Mouse (Mus musculus): Measurements from ENCODE around the gene Gfy. TPM values are rescaled to one million over a fixed set of nuclear protein-coding genes. Genes with fewer than 3 reads are reported as not detected.

Gfy gene
- polyA plus RNA-seq, 1 experiment from 2014 or later = not detected

DNA sequence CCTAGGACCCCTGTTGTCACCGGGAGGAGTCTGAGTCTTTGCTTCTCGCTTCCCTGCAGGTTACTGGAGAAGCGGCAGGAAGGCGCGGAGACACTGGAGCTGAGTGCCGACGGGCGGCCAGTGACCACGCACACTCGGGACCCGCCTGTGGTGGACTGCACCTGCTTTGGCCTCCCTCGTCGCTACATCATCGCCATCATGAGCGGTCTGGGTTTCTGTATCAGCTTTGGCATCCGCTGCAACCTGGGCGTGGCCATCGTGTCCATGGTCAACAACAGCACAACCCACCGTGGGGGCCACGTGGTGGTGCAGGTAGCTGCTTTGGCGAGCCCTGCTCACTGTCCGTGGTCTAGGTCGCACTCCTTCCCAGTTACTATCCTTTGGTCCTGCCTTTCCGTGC lies 10.7 kb downstream of the Gfy start:
- 6% methylated on average over 24 of the region's 24 CpGs for WGBS
- no peak for TF ChIP-seq CTCF (IDR thresholded peaks at IDR 0.05; ENCODE audit: low read depth)
- Histone ChIP-seq H3K4me3 (ENCODE audit: low read depth, low read length) (no peak overlapping the region), H3K4me2 (replicated peaks; ENCODE audit: low read depth) (no peak overlapping the region), H3K4me1 (replicated peaks; ENCODE audit: control insufficient read depth, insufficient read depth, low read length) (no peaks in the 10 kb centered on the region), H3K27me3 (replicated peaks; ENCODE audit: control insufficient read depth, insufficient read depth, low read length) (peaks cover 69% of the 10 kb centered on the region), H3K36me3 (ENCODE audit: control insufficient read depth, insufficient read depth) (no peaks in the 10 kb centered on the region), H3K9ac (ENCODE audit: low read depth, low read length) (no peak overlapping the region), H3K9me3 (ENCODE audit: control insufficient read depth) (peaks cover 9% of the 10 kb centered on the region), H3K27ac (ENCODE audit: low read depth, low read length) (no peak overlapping the region)
- ATAC-seq = no peak

DNA sequence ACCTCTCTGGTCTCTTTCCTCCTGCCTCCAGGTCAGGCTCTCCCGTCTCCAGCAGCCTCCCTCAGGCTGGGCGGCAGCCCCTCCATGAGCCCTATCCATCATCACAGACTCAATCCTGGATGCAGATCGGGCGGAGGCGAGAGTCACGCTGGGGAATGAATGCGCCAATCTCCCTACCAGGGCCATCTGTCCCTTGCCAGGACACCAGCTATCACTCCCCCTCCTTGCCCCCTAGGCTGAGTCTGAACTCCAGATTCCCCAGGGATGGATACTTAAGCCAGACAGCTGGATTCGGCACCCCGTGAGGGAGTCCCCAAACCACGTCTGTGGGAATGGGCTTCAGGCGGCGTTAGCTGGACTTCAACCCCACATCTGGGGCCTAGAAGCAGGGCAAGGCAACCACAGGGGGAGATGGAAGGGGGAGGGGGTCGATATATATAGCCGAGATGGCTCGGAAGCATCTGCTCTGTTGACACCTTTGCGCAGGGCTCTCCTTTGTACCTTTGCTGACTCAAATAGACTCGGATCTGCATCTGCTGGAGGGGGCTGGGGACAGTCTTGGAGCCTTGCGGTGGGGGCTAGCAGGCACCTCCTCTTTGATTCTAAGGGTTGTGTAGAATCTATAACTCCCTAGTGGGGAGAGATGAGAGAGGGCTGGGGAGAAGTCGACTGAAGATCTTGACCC lies 11.5 kb downstream of the Gfy start:
- Histone ChIP-seq H3K9ac (ENCODE audit: low read depth, low read length) (no peak overlapping the region), H3K4me1 (replicated peaks; ENCODE audit: control insufficient read depth, insufficient read depth, low read length) (no peaks in the 10 kb centered on the region), H3K9me3 (ENCODE audit: control insufficient read depth) (peaks cover 9% of the 10 kb centered on the region), H3K36me3 (ENCODE audit: control insufficient read depth, insufficient read depth) (no peaks in the 10 kb centered on the region), H3K27me3 (replicated peaks; ENCODE audit: control insufficient read depth, insufficient read depth, low read length) (peaks cover 73% of the 10 kb centered on the region), H3K27ac (ENCODE audit: low read depth, low read length) (no peak overlapping the region), H3K4me2 (replicated peaks; ENCODE audit: low read depth) (no peak overlapping the region), H3K4me3 (ENCODE audit: low read depth, low read length) (no peak overlapping the region)
- ATAC-seq = no peak
- 5% methylated on average over 19 of the region's 19 CpGs for WGBS
- TF ChIP-seq CTCF (IDR thresholded peaks at IDR 0.05; ENCODE audit: low read depth) = no peak

DNA sequence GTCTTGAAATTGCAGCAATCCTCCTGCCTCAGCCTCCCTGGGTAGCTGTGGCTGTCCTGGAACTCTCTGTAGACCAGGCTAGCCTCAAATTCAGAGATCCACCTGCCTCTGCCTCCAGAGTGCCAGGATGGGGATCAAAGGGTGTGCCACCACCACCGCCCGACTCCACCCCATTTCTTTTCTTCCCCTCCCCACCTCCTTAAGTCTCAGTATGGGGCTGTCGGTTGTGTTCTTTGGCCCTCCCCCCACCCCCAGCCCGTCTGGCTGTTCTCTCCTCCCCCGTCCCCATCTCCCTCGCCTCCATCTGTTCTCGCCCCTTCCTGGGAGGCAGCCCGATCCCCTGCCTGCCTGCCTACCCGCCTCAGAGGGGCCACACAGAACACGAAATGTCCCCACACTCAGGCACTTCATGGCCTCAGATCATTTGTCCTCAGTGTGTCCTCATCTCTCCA lies 12.4 kb downstream of the Gfy start:
- no peak overlapping the region for H3K4me3 ChIP-seq (ENCODE audit: low read depth, low read length)
- peaks cover 2% of the 10 kb centered on the region; the same call in 1 of the 2 replicates for H3K4me1 ChIP-seq (replicated peaks; ENCODE audit: control insufficient read depth, insufficient read depth, low read length)
- H3K9me3 ChIP-seq (ENCODE audit: control insufficient read depth) = peaks cover 9% of the 10 kb centered on the region
- no peak overlapping the region for H3K27ac ChIP-seq (ENCODE audit: low read depth, low read length)
- no peaks in the 10 kb centered on the region for H3K36me3 ChIP-seq (ENCODE audit: control insufficient read depth, insufficient read depth)
- TF ChIP-seq CTCF (IDR thresholded peaks at IDR 0.05; ENCODE audit: low read depth) = no peak
- ATAC-seq = no peak
- WGBS = 27% methylated on average over 10 of the region's 10 CpGs
- no peak overlapping the region for H3K4me2 ChIP-seq (replicated peaks; ENCODE audit: low read depth)
- no peak overlapping the region for H3K9ac ChIP-seq (ENCODE audit: low read depth, low read length)
- peaks cover 74% of the 10 kb centered on the region for H3K27me3 ChIP-seq (replicated peaks; ENCODE audit: control insufficient read depth, insufficient read depth, low read length)

DNA sequence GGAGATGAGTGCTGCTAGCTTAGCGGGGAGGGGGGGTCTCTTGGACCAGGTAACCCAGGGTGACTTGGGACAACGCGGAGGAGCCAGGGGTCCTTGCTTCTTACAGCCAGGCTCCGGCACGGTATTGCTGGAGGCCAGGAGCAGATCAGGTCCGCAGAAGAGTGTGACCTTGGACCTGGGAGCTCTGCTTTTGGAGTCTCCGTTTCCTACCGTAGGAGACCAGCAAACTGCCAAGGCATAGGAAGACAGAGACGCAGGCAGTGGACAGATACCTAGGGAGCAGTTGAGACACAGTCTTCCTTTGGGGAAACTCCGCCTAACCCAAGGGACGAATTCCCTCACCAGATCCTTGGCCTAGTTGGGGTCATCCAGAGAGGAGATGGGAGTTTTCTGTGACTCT lies 13.7 kb downstream of the Gfy start:
- H3K27ac ChIP-seq (ENCODE audit: low read depth, low read length) = no peak overlapping the region
- H3K4me1 ChIP-seq (replicated peaks; ENCODE audit: control insufficient read depth, insufficient read depth, low read length) = peaks cover 5% of the 10 kb centered on the region; the same call in 1 of the 2 replicates
- no peaks in the 10 kb centered on the region for H3K36me3 ChIP-seq (ENCODE audit: control insufficient read depth, insufficient read depth)
- no peak overlapping the region for H3K4me3 ChIP-seq (ENCODE audit: low read depth, low read length)
- H3K9ac ChIP-seq (ENCODE audit: low read depth, low read length) = no peak overlapping the region
- WGBS = 52% methylated on average over 11 of the region's 11 CpGs
- TF ChIP-seq CTCF (IDR thresholded peaks at IDR 0.05; ENCODE audit: low read depth) = no peak
- ATAC-seq = no peak
- peaks cover 9% of the 10 kb centered on the region for H3K9me3 ChIP-seq (ENCODE audit: control insufficient read depth)
- H3K4me2 ChIP-seq (replicated peaks; ENCODE audit: low read depth) = no peak overlapping the region
- H3K27me3 ChIP-seq (replicated peaks; ENCODE audit: control insufficient read depth, insufficient read depth, low read length) = peaks cover 73% of the 10 kb centered on the region

DNA sequence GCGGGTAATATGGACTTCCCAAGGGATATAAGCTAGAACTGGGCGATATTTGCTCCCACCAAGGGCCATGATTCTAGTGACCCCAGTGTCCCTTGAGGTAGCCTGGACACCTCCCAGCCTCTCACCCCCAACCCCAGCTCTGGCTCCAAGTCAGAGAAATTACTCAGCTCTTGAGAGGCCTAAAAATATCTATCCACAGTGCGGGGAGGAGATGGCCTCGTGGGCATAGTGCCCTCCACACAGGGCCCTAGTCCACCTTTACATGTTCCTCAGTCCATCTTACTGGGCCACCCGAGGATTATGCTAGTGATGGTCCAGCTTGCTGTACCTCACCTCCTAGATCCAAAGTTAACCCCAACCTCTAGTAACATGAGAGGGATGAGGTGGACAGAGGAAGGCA lies 14.5 kb downstream of the Gfy start:
- TF ChIP-seq CTCF (IDR thresholded peaks at IDR 0.05; ENCODE audit: low read depth) = no peak
- no peak for ATAC-seq
- H3K4me3 ChIP-seq (ENCODE audit: low read depth, low read length) = no peak overlapping the region
- H3K27me3 ChIP-seq (replicated peaks; ENCODE audit: control insufficient read depth, insufficient read depth, low read length) = peaks cover 71% of the 10 kb centered on the region
- H3K27ac ChIP-seq (ENCODE audit: low read depth, low read length) = no peak overlapping the region
- no peak overlapping the region for H3K4me2 ChIP-seq (replicated peaks; ENCODE audit: low read depth)
- H3K4me1 ChIP-seq (replicated peaks; ENCODE audit: control insufficient read depth, insufficient read depth, low read length) = peaks cover 5% of the 10 kb centered on the region; the same call in 1 of the 2 replicates
- H3K36me3 ChIP-seq (ENCODE audit: control insufficient read depth, insufficient read depth) = peaks cover 7% of the 10 kb centered on the region; the same call in 1 of the 2 replicates
- WGBS = 59% methylated on average over 5 of the region's 5 CpGs
- no peak overlapping the region for H3K9ac ChIP-seq (ENCODE audit: low read depth, low read length)
- peaks cover 4% of the 10 kb centered on the region for H3K9me3 ChIP-seq (ENCODE audit: control insufficient read depth)

DNA sequence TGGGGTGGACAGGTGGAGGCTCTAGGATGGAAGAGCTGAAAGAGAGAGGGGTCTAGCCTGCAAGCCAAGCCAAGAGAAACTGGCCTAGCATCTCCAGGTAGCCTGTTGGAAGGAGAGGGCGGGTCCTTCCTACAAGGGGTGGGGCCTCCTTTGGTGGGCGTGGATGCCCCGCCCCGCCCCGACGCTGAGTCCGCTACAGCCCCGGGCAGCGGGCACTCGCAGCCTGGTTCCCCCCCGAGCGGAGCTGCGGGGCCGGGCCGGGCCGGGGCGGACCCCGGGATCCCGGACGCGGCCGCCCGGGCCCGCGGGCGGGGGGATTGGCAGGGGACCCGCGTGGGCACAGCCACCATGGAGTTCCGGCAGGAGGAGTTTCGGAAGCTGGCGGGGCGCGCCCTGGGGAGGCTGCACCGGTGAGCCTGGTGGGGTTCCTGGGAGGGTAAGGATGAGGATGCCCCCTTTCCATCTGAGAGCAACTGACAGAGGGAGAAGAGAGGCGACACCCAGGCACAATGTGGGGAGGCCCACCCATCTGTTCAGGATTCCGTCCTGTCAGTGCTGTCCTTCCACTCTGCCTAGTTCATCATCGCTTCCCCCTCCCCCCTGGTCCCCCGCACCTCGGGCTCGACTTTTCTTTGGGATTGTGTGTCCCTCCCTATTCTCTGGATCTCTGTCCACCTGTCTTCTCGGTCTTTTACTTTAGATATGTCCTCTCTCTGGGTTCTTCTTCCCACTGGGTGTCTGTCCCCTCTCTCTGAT lies 15.5 kb downstream of the Gfy start, which contains the start of gene Slc17a7:
Gene Slc17a7 (plus strand): TSS at position 215 of the 756 bp plus-strand sequence.
- peak within 1 kb of the TSS; percentile 78 for H3K4me2 ChIP-seq (replicated peaks; ENCODE audit: low read depth)
- peaks cover 15% of the 10 kb centered on the region for H3K36me3 ChIP-seq (ENCODE audit: control insufficient read depth, insufficient read depth)
- peaks cover 5% of the 10 kb centered on the region; the same call in 1 of the 2 replicates for H3K4me1 ChIP-seq (replicated peaks; ENCODE audit: control insufficient read depth, insufficient read depth, low read length)
- peak within 1 kb of the TSS; percentile 50; the same call in 1 of the 2 replicates for H3K9ac ChIP-seq (ENCODE audit: low read depth, low read length)
- 3% methylated on average over 41 of the region's 41 CpGs for WGBS
- no peak for TF ChIP-seq CTCF (IDR thresholded peaks at IDR 0.05; ENCODE audit: low read depth)
- no peaks in the 10 kb centered on the region; the same call in 1 of the 2 replicates for H3K9me3 ChIP-seq (ENCODE audit: control insufficient read depth)
- H3K27ac ChIP-seq (ENCODE audit: low read depth, low read length) = no peak within 1 kb of the TSS
- peak within 1 kb of the TSS; percentile 47 for H3K4me3 ChIP-seq (ENCODE audit: low read depth, low read length)
- H3K27me3 ChIP-seq (replicated peaks; ENCODE audit: control insufficient read depth, insufficient read depth, low read length) = peaks cover 63% of the 10 kb centered on the region
- 0 out of 2 replicates have a peak, but pooled peaks have one; percentile 19 for ATAC-seq

All from intestine, postnatal 0 days (tissue).